Mouse (Mus musculus): ENCODE results near the gene Pcgf2. TPM values are rescaled to one million over a fixed set of nuclear protein-coding genes. Genes with fewer than 3 reads are reported as not detected.
A peak's percentile ranks its signal among the peaks of the same experiment; 100 is the strongest.
"Not testable (repeated sequence)": the region's sequence is repeated elsewhere in the genome, so short reads cannot be mapped to it uniquely, and the experiment has no call there.

Pcgf2 gene
- total and polyA plus RNA-seq, 3 experiments: 0.99 to 19.5 (median 5.6) TPM

- DNase-seq (ENCODE audit: extremely low read depth): no peak
- Histone ChIP-seq H3K79me2 (replicated peaks; ENCODE audit: control insufficient read depth, extremely low read depth, insufficient read depth, poor library complexity, severe bottlenecking) (peaks cover 2% of the 10 kb centered on the region; the same call in 1 of the 2 replicates), H3K27ac (ENCODE audit: insufficient read depth, low read depth) (peak overlapping the region; percentile 0; the same call in 1 of the 2 replicates), H3K9ac (ENCODE audit: insufficient read depth, low read depth) (no peak overlapping the region), H3K27me3 (replicated peaks) (no peaks in the 10 kb centered on the region), H3K4me1 (ENCODE audit: control insufficient read depth in 1 of 2, insufficient read depth in 2 of 2) (peaks cover 5 to 15% of the 10 kb centered on the region in 2 experiments), H3K4me2 (ENCODE audit: insufficient read depth, low read depth, poor library complexity, severe bottlenecking) (no peak overlapping the region), H3K4me3 (replicated peaks in 1 of 3; ENCODE audit: low read depth in 2 of 3, low read length in 2 of 3, poor library complexity in 1 of 3) (no peak overlapping the region), H3K36me3 (replicated peaks in 1 of 2; ENCODE audit: control insufficient read depth in 1 of 2, insufficient read depth in 1 of 2, low read length in 1 of 2) (peaks cover 60 to 82% of the 10 kb centered on the region in 2 experiments), H3K9me3 (replicated peaks; ENCODE audit: low read length) (peaks cover 4% of the 10 kb centered on the region)
- in situ Hi-C loops (cut with MboI; ENCODE audit: low pct_ligation_motif_present, low pct_unique_long_range_greater_than_20kb, low sequenced_read_pairs) (no loop called here), dilution Hi-C loops (cut with MboI; ENCODE audit: extremely low pct_ligation_motif_present, extremely low pct_unique_long_range_greater_than_20kb, low sequenced_read_pairs) (no loop called here)
- TF ChIP-seq MAFK (IDR thresholded peaks at IDR 0.05; ENCODE audit: insufficient replicate concordance, low read length) (no peak), ZNF384 (IDR thresholded peaks at IDR 0.05; ENCODE audit: low read depth, low read length) (no peak), CHD1 (IDR thresholded peaks at IDR 0.05; ENCODE audit: low read depth, low read length) (no peak), MXI1 (IDR thresholded peaks at IDR 0.05; ENCODE audit: low read depth, low read length) (no peak), JUN (IDR thresholded peaks at IDR 0.05; ENCODE audit: insufficient read depth, low read depth, low read length) (no peak), SMC3 (IDR thresholded peaks at IDR 0.05; ENCODE audit: low read depth, low read length) (no peak), IRF4 (IDR thresholded peaks at IDR 0.05; ENCODE audit: low read depth, low read length) (no peak), KAT2A (IDR thresholded peaks at IDR 0.05; ENCODE audit: insufficient replicate concordance, low read length) (no peak), BHLHE40 (IDR thresholded peaks at IDR 0.05; ENCODE audit: low read depth, low read length) (no peak), ZKSCAN1 (IDR thresholded peaks at IDR 0.05; ENCODE audit: borderline replicate concordance, low read depth, low read length) (no peak), POLR2A (IDR thresholded peaks at IDR 0.05; ENCODE audit: low read depth, low read length) (no peak), EP300 (IDR thresholded peaks at IDR 0.05; ENCODE audit: low read length) (no peak), JUND (conservative IDR thresholded peaks at IDR 0.05; ENCODE audit: low read depth, low read length) (no peak)
These were observed 11.1 kb upstream of the Pcgf2 start for GRCm38 (mm10) chr11:97711200-97711900.

GRCm38 (mm10) chr11:97710067-97710466 is 9.8 kb upstream of the Pcgf2 start:
- TF ChIP-seq ZNF384 (IDR thresholded peaks at IDR 0.05; ENCODE audit: low read depth, low read length) (peak; percentile 61), MYC (IDR thresholded peaks at IDR 0.05; ENCODE audit: low read depth, low read length) (0 out of 2 replicates have a peak, but pooled peaks have one; percentile 27), CTCF (conservative IDR thresholded peaks at IDR 0.05 in 1 of 2, IDR thresholded peaks at IDR 0.05 in 1 of 2; ENCODE audit: low read depth in 2 of 2, low read length in 2 of 2) (peak in 1 of 2 experiments; percentile 42; a peak in 2 of 4 replicates)
- H3K9ac ChIP-seq (ENCODE audit: insufficient read depth, low read depth); DNase-seq (ENCODE audit: extremely low read depth); H3K27me3 ChIP-seq (replicated peaks); dilution Hi-C loops (cut with MboI; ENCODE audit: extremely low pct_ligation_motif_present, extremely low pct_unique_long_range_greater_than_20kb, low sequenced_read_pairs); H3K4me3 ChIP-seq (replicated peaks in 1 of 3; ENCODE audit: low read depth in 2 of 3, low read length in 2 of 3, poor library complexity in 1 of 3); H3K9me3 ChIP-seq (replicated peaks; ENCODE audit: low read length); H3K4me2 ChIP-seq (ENCODE audit: insufficient read depth, low read depth, poor library complexity, severe bottlenecking); H3K27ac ChIP-seq (ENCODE audit: insufficient read depth, low read depth); in situ Hi-C loops (cut with MboI; ENCODE audit: low pct_ligation_motif_present, low pct_unique_long_range_greater_than_20kb, low sequenced_read_pairs): not testable (repeated sequence)
- Histone ChIP-seq H3K4me1 (ENCODE audit: control insufficient read depth in 1 of 2, insufficient read depth in 2 of 2) (peaks cover 3 to 12% of the 10 kb centered on the region in 2 experiments; a peak in 3 of 4 replicates), H3K36me3 (replicated peaks in 1 of 2; ENCODE audit: control insufficient read depth in 1 of 2, insufficient read depth in 1 of 2, low read length in 1 of 2) (peaks cover 68 to 84% of the 10 kb centered on the region in 2 experiments), H3K79me2 (replicated peaks; ENCODE audit: control insufficient read depth, extremely low read depth, insufficient read depth, poor library complexity, severe bottlenecking) (peaks cover 15% of the 10 kb centered on the region)

Measured in CH12.LX (cell line).